Mouse (Mus musculus): ENCODE results near the gene Kcnt1.

Kcnt1 gene

DNA sequence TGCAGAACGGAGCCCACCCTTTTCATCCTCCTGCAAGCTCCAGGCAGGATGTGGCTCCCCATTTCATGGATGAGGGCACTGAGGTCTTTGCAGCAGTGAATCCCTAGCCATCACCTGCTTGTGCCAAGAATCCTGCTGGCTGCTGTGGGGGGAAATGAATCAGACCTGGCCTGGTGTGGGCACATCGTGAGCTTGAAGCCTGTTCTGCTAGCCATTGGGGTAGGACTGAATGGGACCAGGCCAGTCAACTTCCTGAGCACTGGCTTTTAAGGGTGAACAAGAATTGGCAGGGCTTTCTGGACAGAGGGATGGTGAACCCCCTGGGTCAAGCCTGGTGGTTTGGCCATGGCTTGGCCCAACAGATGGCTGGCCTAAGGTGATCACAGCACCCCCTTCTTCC, 15.0 kb downstream of the Kcnt1 start:
- peak; percentile 67 for DNase-seq

- DNase-seq, result peak; percentile 43
These were observed 15.5 kb downstream of the Kcnt1 start for GRCm38 (mm10) chr2:25879061-25879460.

DNA sequence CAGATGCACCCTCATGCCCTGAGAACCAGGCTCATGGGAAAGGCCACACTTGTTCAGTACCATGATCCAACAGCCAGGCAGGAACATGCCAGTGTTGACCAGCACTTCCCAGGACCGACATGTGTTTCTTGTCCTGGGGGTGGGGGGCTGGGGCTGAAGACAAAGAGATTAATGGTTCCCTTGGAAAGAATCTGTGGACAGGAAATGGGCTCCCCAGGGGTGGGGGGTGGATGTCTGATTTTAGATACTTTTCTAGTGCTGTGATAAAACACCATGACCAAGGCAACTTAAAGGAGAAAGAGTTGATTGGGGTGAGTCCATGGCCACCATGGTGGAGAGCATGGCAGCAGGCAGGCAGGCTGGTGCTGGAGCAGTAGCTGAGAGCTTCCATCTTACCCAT, 18.7 kb downstream of the Kcnt1 start:
- DNase-seq, result no peak

DNA sequence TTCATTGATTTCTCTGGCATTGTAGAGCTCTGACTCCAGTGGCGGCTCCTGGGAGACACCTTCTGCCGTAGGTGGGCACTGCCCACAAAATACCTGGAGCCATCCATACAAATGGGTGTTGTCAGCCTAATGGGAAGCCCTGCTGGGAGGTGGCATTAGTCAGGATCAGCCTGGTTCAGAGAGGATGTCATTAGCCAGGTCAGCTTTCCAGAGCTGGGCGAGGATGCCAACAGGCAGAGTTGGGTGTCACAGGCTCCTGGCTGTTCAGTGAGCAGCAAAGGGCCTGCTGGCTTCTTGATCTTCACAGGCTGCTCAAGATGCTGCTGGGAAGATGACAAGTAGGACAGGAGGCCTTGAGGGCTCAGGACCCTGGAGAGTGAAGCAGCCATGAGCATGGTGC, 21.2 kb downstream of the Kcnt1 start:
- DNase-seq, result no peak

GRCm38 (mm10) chr2:25887226-25887625, 23.7 kb downstream of the Kcnt1 start:
- no peak for DNase-seq

- no peak for DNase-seq
These were observed 24.6 kb downstream of the Kcnt1 start for GRCm38 (mm10) chr2:25888144-25888543.

- DNase-seq, result peak; percentile 65
These were observed 28.9 kb downstream of the Kcnt1 start for GRCm38 (mm10) chr2:25892440-25892839.

- DNase-seq, result no peak
These were observed 35.4 kb downstream of the Kcnt1 start for GRCm38 (mm10) chr2:25898970-25899369.

- no peak for DNase-seq
These were observed 46.3 kb downstream of the Kcnt1 start for GRCm38 (mm10) chr2:25909872-25910271.

DNA sequence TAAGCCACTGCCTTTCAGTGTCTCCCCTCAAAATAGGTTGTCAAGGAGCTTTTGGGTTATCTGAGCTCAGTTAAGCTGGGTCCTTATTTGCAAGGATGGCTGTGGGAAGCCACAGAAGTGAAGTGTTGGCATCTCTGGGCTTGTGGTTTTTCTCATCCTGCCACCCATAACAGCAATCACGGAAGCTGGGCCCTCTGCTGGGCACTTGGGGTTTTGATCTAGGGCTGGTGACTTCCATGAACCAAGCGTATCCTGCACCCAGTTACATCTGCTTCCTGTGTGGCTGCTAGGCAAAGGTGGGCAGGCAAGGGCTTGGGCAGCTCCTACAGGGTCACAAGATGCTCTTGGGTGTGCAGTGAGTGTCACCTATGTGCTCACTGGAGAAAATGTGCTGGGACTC, 49.7 kb downstream of the Kcnt1 start:
- DNase-seq, result no peak

GRCm38 (mm10) chr2:25914201-25914600, 50.7 kb downstream of the Kcnt1 start:
- DNase-seq, result no peak

DNA sequence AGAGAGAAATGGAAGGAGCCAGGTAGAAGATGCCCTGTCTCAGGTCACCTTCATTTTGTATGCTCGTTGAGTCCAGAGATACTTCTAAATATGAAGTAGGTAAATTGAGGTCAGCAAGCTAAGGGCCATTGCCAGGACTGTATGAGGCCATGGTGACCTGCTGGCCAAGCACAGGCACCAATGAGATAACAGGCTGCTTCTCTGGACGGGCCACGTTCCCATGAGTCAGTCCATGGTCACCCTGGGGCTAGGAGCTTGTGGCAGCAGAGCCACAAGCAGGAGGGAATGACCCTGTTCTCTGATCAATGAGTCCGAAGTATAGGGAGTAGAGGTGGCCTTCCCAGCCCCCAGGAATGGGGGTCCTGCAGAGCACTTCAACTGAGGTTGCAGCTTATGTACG, 51.3 kb downstream of the Kcnt1 start:
- DNase-seq, result no peak

DNA sequence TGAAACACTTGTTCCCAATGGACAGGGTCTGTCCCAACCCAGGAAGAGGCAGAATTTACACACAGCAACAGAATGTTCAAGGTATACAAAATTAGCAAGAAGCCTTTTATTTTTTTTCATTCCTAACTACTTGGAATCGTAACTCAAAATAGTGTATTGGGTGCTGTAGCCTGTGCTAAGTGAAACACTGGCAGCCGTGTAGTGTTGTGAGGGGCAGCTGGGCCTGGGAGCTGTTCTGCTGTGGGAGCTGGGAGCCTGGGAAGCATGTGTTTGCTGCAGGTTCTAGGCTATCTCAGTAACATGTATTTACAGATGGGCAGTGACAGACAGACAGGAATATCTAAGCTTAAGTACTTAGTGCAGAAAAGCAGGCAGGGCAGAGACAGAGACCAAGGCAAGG, 54.9 kb downstream of the Kcnt1 start:
- no peak for DNase-seq

DNA sequence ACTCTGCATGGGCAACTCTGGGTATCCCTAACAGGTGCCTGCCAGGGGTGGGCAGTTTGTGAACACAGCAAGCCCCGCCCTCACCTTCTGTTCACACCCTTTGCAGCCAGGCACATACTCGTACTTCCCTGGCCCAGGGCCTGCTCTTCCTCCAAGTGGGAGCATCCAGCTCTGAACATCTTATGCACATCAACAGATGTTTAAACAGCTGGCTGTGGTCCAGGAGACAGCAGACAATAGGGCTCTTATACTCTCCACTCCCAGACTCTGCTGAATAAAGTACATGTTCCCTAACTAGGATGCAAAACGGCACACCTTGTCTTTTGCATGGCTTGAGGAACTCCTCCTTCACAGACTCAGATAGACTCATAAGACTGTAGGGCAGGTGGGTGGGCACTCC, 56.4 kb downstream of the Kcnt1 start:
- no peak for DNase-seq

DNA sequence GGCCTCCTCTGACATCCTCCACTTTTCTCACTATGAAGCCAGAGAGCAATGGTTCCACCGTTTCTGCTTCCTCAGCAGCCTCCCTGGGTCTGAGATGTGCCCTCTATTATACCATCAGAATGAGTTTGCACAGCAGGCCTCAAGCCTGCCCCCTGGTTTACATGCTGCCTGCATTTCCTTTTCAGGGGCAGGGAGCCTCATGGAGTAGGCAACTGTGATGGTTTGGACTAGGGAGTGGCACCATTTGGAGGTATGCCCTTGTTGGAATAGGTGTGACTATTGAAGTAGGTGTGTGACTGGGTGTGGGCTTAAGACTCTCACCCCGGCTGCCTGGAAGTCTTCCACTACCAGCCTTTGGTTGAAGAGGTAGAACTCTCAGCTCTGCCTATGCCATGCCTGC, 60.3 kb downstream of the Kcnt1 start:
- no peak for DNase-seq

GRCm38 (mm10) chr2:25924934-25925333, 61.4 kb downstream of the Kcnt1 start:
- no peak for DNase-seq

- no peak for DNase-seq
These were observed 64.3 kb downstream of the Kcnt1 start for GRCm38 (mm10) chr2:25927821-25928220.

- no peak for DNase-seq
These were observed 67.8 kb downstream of the Kcnt1 start for GRCm38 (mm10) chr2:25931249-25931859.

- no peak for DNase-seq
These were observed 77.0 kb downstream of the Kcnt1 start for GRCm38 (mm10) chr2:25940503-25940902.

DNA sequence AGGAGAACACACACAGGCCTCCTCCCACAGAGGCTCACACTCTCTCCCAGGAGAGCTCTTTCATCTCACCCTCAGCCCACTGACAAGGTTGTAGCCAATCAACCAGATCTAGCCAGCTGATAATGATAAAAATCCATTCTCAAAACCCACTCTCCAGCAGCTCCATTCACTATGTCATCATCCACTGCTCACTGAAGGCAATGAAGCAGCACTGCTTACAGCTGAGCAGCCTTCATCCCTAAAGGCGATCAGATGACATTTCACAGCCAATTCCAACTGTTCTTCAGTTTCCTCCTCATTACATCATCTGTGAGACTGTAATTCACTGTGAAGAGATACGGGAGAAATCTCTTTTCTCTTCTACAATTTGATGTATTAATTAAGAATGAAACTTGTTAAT, 80.3 kb downstream of the Kcnt1 start:
- DNase-seq, result no peak

DNA sequence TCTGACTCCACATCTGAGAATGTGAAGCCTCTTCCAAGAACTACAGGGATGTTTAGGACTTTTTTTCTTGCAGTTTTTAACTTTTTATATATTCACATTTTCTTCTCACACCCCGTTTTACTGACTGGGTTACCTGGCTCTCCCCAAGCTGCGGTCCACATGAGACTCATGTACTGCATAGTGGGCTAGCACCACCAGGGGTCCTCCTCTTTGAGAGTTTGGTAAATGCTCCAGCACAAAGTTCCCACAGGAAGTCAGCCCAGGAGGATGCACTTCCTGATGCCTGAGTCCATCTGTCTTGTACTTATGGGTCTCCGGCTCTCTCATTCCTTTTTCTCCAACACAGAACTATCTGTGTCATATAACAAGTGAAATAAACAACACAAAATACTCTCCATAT, 84.4 kb downstream of the Kcnt1 start:
- no peak for DNase-seq

GRCm38 (mm10) chr2:25949291-25949690, 85.8 kb downstream of the Kcnt1 start:
- no peak for DNase-seq

Data from cerebellum, adult 11 months (tissue).